Mouse (Mus musculus) T-cell, adult 2 months (primary cell): ENCODE measurements around the gene Top2a.
"Not testable (repeated sequence)": the region's sequence is repeated elsewhere in the genome, so short reads cannot be mapped to it uniquely, and the experiment has no call there.

Experiments
- DNase-seq: peaks from one replicate; pipeline ENCODE4 v3.0.0; 2022; ENCODE audit warnings: low spot score

Gene Top2a

GRCm38 (mm10) chr11:99040346-99040974, 16.5 kb upstream of the Top2a start:
- peak; percentile 34 for DNase-seq

GRCm38 (mm10) chr11:99039782-99040181, 15.8 kb upstream of the Top2a start:
- peak; percentile 77 for DNase-seq

DNA sequence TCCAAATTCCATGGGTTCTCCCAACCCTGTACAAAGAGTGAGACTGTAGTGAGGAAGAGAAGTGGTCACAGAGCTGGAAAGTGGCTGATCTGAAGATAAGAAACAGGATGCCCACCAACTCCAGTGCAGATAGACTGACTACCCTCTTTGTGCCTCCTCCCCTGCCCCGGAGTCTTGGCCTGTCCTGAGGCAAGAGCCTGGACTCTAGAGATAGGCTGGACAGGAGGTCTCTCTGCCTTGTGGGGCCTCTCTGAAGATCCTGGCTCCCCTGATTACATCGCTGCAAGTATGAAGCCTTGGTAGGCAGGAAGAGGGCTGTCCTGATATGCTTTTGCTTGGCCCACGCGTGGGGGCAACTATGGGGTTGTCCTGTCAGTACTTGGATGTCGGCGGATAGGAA, 12.3 kb upstream of the Top2a start:
- DNase-seq, result no peak

DNA sequence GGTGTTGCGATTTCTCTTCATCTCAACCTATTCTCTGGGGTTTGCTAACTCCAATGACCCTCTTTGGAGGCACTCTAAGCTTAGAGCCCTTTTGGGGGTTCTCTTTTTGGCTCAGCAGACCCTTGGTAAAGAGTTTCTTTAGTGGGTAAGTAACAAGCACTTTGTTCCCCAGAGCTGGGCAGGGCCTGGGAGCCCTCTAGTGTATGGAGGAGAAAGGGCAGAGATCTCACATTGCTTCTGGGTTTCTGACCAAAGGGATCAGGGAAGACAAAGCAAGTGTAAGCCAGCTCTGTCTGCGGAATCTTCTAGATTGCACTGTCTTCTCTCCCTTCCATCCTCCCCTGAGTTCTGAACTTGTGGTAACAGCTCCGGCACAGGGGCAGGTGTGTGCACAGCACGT, 11.4 kb upstream of the Top2a start:
- DNase-seq, result no peak

- no peak for DNase-seq
These were observed 3.0 kb upstream of the Top2a start for GRCm38 (mm10) chr11:99026899-99027440.

DNA sequence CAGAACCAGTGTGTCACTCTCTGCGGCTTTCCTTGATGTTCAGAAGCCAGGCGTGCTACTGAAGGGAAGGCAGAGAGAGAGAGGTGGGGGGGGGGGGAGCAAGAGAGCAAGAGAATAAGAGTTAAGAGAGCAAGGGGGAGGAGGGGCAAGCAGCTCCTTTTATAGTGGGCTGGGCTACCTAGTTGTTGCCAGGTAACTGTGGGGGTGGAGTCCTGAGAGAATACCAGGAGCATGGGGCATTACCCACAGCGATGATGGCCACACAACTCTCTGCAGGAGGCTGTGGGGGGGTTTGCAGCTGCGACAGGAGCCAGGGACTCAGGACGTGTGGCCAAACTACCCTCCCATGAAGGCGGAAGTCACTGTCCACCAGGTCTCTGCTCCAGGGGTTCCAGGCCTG, 1.9 kb upstream of the Top2a start:
- DNase-seq, result no peak

DNA sequence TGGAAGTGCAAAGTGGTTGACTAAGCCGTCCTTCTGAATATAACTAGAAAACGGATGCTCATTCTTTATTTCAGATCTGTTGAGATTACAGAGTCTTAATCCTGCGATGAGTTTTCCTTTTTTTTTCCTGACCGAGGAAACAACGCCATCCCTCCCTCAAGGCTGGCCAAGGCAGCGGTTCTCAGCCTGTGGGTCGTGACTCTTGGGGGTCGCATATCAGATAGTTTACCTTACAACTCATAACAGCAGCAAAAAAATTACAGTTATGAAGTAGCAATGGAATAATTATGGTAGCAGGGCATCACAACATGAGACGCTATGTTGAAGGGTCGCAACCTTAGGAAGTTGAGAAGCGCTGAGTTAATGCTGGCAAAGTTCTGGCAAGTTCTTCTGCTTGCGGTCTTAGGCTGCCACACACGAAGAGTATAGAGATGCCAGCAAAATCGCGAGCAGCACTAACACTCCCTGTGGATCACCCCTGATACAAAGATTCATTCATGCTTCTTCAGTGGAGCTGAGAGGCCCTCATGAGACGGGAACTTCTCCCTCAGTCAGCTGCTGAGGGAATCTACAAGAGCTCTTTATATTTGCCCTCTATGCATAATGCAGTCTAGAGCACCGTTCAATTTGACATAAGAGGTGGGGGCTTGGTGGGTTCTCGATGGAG, 612 bp upstream of the Top2a start:
- DNase-seq, result no peak

DNA sequence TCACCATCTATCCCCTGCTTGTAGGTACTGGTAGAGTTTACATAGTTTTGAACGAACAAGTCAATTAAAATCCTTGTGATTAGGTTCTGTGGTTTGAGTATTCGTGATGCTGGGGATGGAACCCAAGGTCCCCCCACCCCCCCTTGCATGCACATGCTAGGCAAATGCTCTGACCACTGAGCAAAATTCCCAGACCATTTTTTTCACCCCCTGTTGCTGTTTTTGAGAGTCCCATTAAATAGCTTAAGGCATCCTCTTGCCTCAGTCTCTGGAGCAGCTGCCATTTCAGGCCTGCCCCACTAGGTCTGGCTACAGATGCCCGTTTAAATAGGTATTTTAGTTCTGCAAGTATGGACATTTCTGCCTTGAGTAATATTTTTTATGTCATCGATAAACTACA, 895 bp downstream of the Top2a start:
- no peak for DNase-seq

GRCm38 (mm10) chr11:99022384-99022933, 1.5 kb downstream of the Top2a start:
- DNase-seq, result no peak

DNA sequence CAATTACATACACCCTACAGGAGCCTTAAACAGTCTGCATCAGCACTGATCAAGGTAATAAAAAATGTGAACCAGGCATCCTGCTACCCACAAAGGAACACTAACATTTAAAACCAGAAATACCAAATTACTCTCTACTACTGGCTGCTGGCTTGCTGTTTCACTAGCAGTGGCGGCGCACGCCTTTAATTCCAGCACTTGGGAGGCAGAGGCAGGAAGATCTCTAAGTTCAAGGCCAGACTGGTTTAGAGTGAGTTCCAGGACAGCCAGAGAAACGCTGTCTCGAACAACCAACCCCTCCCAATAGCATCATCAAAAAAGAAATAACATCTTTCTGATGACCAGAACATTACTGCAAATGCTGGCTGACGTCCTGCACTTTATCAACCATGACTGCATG, 4.1 kb downstream of the Top2a start:
- DNase-seq, result no peak

DNA sequence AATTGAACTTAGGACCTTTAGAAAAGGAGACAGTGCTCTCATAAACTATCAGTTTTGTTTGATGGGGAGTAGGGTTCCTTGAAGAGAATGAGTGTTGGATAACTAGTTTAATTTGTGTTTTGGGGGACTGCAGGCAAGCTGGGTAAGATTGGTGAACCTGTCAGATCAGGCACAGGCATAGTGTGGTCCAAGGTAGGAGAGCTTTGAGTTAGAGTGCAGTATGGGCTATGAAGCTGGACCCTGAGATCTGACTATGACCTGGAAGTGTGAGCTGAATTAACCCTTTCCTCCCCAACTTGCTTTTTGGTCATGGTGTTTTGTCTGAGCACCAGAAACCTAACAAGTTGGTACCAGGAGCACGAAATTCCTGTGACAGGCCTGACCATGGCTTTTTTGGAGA, 10.1 kb downstream of the Top2a start:
- no peak for DNase-seq

DNA sequence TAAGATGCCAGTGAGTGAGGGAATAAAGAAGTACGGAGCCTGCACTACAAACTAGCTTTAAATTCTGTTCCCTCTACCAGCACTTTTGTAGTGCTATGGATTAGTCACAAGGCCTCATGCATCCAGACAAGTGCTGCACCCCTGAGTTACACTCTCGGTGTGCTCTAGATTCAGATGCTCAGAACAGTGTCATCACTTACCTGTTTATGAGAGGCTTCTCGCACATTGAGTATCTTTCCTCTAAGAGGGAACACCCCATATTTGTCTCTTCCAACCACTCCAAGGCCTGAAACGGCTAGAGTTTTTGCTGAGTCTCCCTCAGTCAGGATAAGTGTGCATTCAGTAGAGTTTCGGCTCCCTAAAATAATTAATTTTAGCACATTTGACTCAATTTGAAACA, 13.3 kb downstream of the Top2a start:
- DNase-seq, result no peak

DNA sequence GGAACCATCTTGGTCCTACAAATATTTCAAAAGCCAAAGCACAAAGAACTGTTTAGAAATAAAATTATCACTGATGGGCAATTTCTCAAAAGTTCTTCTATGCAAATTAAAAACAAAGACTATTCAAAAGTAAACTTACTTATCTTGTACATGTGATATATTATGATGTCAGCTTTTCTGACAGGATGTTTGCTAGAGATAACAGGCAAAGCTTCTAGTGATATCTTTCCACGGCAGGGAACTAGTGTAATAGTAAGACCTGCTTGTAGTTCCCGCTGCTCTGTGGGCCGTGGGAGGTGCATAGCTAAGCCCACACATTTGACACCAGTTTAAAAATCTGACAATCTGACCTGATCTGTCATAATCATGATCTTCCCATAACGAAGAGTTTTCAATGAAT, 13.9 kb downstream of the Top2a start:
- no peak for DNase-seq

DNA sequence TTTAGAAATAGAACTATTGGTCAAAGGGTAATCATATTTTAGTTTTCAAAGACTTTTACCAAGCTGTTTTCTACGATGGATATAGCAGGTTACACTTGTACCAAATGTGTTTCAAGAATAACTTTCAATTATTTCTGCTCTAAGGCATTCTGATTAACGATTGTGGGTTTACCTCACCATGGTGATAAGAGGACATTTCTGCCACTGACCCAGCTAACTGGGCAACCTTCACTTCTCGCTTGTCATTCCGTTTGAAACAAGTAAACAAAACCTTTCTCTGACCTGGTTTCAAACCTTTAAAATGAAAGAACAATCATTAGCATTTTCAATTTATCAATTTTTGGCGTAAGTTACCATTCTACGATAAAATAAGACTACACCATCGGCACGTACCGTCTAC, 17.2 kb downstream of the Top2a start:
- DNase-seq, result no peak

GRCm38 (mm10) chr11:98999243-98999642, 24.7 kb downstream of the Top2a start:
- no peak for DNase-seq

- DNase-seq, result no peak
These were observed 25.2 kb downstream of the Top2a start for GRCm38 (mm10) chr11:98998776-98999175.

DNA sequence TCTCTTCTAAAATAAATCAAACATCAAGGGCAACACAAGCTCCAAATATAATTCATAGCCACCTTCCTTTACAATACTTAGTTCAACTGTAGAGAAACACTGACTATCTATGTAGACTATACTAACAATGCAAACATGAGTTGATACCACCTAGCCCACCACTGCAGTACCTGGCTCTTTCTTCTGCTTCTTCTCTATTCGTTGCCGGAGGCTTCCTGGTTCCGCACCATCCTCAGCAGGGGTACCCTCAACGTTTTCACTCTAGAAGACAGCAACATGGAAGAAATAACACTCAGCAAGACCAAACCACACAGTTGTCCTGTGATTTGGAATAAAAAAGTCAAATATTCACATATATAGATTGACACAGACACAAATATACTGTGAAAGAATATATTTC, 26.3 kb downstream of the Top2a start:
- no peak for DNase-seq

DNA sequence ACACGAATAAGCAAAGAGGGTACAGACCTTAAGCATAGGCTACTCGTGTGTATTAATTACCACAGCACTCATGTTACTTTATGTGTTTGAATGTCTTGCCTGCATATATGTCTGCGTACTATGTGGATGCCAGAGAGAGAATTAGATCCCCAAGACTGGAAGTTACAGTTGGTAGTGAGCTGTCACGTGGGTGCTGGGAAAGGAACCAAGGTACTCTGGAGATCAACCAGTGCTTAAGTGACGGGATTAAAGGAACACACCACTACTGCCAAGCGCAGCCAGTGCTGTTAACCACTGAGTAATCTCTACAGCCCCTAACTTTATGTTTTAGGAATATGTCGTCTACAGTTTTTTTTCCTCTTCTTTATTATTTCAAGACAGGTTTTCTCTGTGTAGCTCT, 28.0 kb downstream of the Top2a start:
- DNase-seq, result no peak

- DNase-seq, result no peak
These were observed 33.1 kb downstream of the Top2a start for GRCm38 (mm10) chr11:98990866-98991265.

GRCm38 (mm10) chr11:98988260-98988659, 35.7 kb downstream of the Top2a start:
- not testable (repeated sequence) for DNase-seq

DNA sequence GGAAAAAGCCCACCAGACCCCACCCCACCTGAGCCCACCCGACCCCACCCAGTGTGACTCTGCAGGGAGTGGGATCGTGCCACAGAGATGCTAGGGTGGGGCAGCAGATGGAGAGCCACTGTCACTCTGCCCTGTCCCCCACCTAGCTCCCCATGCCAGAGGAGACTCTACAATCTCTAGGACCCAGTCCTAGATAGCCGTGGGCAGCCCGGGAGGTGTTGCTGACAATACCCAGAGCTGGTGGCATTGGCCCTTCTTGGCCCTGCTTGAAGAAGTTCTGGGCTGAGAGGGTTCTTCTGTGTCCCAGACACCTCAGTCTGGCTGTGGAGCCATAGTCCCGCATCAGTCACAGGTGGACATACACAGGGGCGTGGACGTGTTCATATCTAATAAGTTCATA, 38.4 kb downstream of the Top2a start:
- DNase-seq, result no peak

DNA sequence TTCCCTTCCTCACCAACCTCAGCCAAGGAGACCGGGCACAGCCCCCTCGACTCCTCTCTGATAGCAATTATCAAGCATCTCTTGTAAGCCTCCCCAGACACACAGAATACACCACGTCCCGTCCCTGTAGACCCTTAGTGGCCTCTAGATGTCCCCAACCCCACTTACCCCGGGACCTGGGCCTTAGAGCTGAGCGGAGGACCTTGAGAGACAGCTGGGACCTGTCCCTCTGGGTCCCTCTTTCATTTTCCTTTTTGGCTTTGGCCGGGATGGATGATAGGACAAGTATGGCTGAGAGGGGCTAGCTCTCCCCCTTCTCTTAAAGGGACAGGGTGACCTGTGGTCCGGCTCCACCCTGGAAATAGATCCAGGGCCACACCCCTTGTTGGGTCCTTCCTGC, 40.4 kb downstream of the Top2a start:
- DNase-seq, result no peak

- no peak for DNase-seq
These were observed 41.2 kb downstream of the Top2a start, which contains the start of gene Gjd3 for GRCm38 (mm10) chr11:98982773-98983133. Gene Gjd3, minus strand, starts transcription at chr11:98983016.
